Mouse (Mus musculus) kidney, postnatal 0 days (tissue): ENCODE data around the gene D430041D05Rik. TPM values are rescaled to one million over a fixed set of nuclear protein-coding genes. Genes with fewer than 3 reads are reported as not detected.
A peak's percentile ranks its signal among the peaks of the same experiment; 100 is the strongest.
"Not testable (repeated sequence)": the region's sequence is repeated elsewhere in the genome, so short reads cannot be mapped to it uniquely, and the experiment has no call there.

ENCODE experiments used
- ATAC-seq: fragments of 200-750 bp; cut with Nextera tagmentation; replicated peaks from 2 replicates; pipeline ENCODE4 v1.8.0; 2017; ENCODE audit warnings: low read depth, moderate number of reproducible peaks, moderate TSS enrichment, moderate library complexity; ENCODE audit not compliant: low FRiP score
- DNase-seq: peaks from one replicate; pipeline ENCODE4 v3.0.0-alpha.2; 2016; ENCODE audit warnings: low spot score
- H3K27ac ChIP-seq: fragments of 300-500 bp; sonication (generic); 2 replicates; pipeline ENCODE4 v1.5.1; 2014; ENCODE audit warnings: mild to moderate bottlenecking
- H3K27me3 ChIP-seq: fragments of 300-500 bp; sonication (generic); 2 replicates; pipeline ENCODE4 v1.6.1; 2014; ENCODE audit warnings: low read length, mixed read lengths; ENCODE audit not compliant: insufficient read depth
- H3K36me3 ChIP-seq: fragments of 300-500 bp; sonication (generic); 2 replicates; pipeline ENCODE4 v1.6.1; 2014; ENCODE audit warnings: low read length, mixed read lengths; ENCODE audit not compliant: insufficient read depth
- H3K4me1 ChIP-seq: fragments of 300-500 bp; sonication (generic); replicated peaks from 2 replicates; pipeline ENCODE4 v1.6.1; 2014; ENCODE audit warnings: antibody characterized with exemption, low read length, mixed read lengths; ENCODE audit not compliant: insufficient read depth
- H3K4me2 ChIP-seq: fragments of 300-500 bp; sonication (generic); 2 replicates; pipeline ENCODE4 v1.6.1; 2014; ENCODE audit warnings: mild to moderate bottlenecking, low read length, moderate library complexity, mixed read lengths
- H3K4me3 ChIP-seq: fragments of 300-500 bp; sonication (generic); replicated peaks from 2 replicates; pipeline ENCODE4 v1.5.1; 2014; ENCODE audit warnings: low read depth, low read length
- H3K9ac ChIP-seq: fragments of 300-500 bp; sonication (generic); 2 replicates; pipeline ENCODE4 v1.6.1; 2014; ENCODE audit warnings: low read depth, low read length
- H3K9me3 ChIP-seq: fragments of 300-500 bp; sonication (generic); replicated peaks from 2 replicates; pipeline ENCODE4 v1.6.1; 2016; ENCODE audit warnings: low read length, inconsistent platforms, mixed read lengths
- CTCF ChIP-seq: IDR thresholded peaks from 2 replicates; pipeline ENCODE4 v1.5.1; 2016; ENCODE audit warnings: antibody characterized with exemption, low read depth, mild to moderate bottlenecking, moderate library complexity
- WGBS: fragments of 180-500 bp; shearing (Covaris S2); extraction: QIAGEN DNeasy Blood & Tissue Kit; methylation state at CpG from one replicate; pipeline ENCODE4 v1.1.7; 2014; 5-methylcytosine and 5-hydroxymethylcytosine counted together
- polyA plus RNA-seq: library from polyadenylated mRNA; unstranded; fragments of >200 nt; fragmentation: Nextera tagmentation; extraction: Ambion mirVana; gene quantifications from 2 replicates; pipeline ENCODE4 v1.2.1, GENCODE M21; 2015

The D430041D05Rik gene
- polyA plus RNA-seq, 1 experiment from 2014 or later = 0.22 TPM

DNA sequence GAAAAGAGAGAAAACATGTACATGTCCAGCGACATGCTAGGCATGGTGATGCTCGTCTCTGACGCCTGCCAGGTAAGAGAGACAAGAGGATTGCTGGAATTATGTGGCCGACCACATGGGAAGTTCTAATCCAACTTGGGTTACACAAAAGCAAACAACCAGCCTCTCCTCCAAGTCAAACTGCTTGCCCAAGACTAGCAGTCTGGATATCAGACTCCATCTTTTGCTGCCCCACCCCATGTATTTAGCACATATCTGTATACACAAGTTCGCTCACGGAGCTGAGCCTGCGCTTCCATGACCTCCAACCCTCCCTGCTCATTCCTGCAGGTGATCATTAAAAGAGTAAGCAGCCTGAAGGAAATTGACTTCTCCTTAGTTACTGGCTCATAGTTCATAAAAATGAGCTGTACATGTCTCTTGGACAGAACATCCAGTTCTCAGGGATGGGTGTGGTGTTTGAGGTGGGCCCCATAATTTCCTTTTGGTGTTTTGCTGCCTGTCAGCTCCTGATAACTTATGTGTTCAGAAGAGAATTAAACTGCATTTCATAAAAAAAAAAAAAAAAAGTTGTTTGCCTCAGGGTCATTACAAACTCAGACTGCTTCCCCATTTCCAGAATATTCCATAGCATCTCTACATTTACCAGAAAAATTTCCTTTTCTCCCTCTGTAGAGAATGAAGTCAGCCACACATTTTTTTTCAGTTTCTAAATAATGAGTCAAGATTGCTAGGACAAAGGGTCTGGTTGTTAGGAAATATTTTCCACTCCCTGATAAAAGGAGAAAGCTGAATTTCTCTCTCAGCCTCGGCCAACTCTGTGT, 288.9 kb downstream of the D430041D05Rik start:
- Histone ChIP-seq H3K27ac (peak overlapping the region; percentile 32; the same call in 1 of the 2 replicates), H3K9me3 (no peaks in the 10 kb centered on the region), H3K4me2 (peak overlapping the region; percentile 97), H3K9ac (0 out of 2 replicates have a peak overlapping the region, but pooled peaks have one; percentile 31), H3K27me3 (no peaks in the 10 kb centered on the region), H3K4me3 (peak overlapping the region; percentile 74), H3K36me3 (no peaks in the 10 kb centered on the region), H3K4me1 (0 out of 2 replicates have a peak, but pooled peaks cover 5% of the 10 kb centered on the region)
- ATAC-seq = no peak
- 75% methylated on average over 8 of the region's 8 CpGs for WGBS
- no peak for DNase-seq
- TF ChIP-seq CTCF = no peak

DNA sequence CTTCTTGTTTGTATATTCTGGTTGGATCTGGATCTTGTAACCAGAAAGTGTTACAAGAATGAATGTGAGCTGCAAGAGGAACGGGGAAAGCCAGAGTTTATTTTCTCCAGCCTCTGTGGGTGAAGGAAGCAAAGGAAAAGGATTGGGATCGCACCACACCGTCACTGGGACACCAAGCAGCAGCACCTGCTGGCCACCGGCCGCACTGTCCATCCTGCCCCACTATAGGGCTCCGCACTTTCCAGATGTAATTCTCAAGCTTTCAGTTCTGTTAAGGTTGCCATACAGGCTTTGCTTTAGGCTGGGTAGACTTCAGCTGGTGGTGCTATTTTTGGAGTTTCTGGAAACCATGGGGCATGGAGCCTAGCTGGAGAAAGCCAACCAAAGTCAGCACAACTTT, 290.5 kb downstream of the D430041D05Rik start:
- no peak for ATAC-seq
- no peak overlapping the region for H3K27ac ChIP-seq
- no peak overlapping the region for H3K4me2 ChIP-seq
- no peaks in the 10 kb centered on the region for H3K9me3 ChIP-seq
- no peaks in the 10 kb centered on the region for H3K27me3 ChIP-seq
- DNase-seq = no peak
- 72% methylated on average over 6 of the region's 6 CpGs for WGBS
- no peak overlapping the region for H3K9ac ChIP-seq
- H3K4me1 ChIP-seq = 0 out of 2 replicates have a peak, but pooled peaks cover 5% of the 10 kb centered on the region
- no peak overlapping the region for H3K4me3 ChIP-seq
- TF ChIP-seq CTCF = peak; percentile 37; the same call in 1 of the 2 replicates
- no peaks in the 10 kb centered on the region for H3K36me3 ChIP-seq

GRCm38 (mm10) chr2:104119097-104119496, 291.7 kb downstream of the D430041D05Rik start:
- TF ChIP-seq CTCF = no peak
- no peak overlapping the region for H3K27ac ChIP-seq
- no peaks in the 10 kb centered on the region for H3K27me3 ChIP-seq
- no peak for ATAC-seq
- no peaks in the 10 kb centered on the region for H3K36me3 ChIP-seq
- H3K9ac ChIP-seq = no peak overlapping the region
- no peak overlapping the region for H3K4me2 ChIP-seq
- no peak overlapping the region for H3K4me3 ChIP-seq
- 39% methylated on average over 1 of the region's 1 CpGs for WGBS
- H3K9me3 ChIP-seq = no peaks in the 10 kb centered on the region
- DNase-seq = no peak
- 0 out of 2 replicates have a peak, but pooled peaks cover 5% of the 10 kb centered on the region for H3K4me1 ChIP-seq

DNA sequence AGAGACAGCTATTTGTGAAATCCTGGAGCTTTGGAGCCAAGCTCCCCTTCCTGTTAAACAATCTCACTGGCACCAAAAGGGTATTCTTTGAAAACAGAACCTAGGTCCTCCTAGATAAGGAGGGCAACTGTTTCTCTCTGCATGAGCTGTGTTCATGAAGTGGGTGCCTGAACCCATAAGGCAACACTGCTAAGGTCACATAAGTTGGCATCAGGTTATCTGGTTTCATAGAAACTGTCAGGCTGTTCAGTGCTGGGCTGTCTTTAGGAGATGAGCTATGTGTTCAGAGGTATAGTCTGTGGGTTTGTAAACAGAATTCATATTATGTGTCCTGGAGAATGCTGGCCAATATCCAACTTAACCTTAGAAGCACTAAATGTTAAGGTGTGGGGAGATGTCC, 293.6 kb downstream of the D430041D05Rik start:
- not testable (repeated sequence) for DNase-seq, H3K27me3 ChIP-seq, H3K4me1 ChIP-seq, H3K4me3 ChIP-seq, H3K4me2 ChIP-seq, H3K36me3 ChIP-seq, H3K9ac ChIP-seq, ATAC-seq, H3K9me3 ChIP-seq, H3K27ac ChIP-seq

DNA sequence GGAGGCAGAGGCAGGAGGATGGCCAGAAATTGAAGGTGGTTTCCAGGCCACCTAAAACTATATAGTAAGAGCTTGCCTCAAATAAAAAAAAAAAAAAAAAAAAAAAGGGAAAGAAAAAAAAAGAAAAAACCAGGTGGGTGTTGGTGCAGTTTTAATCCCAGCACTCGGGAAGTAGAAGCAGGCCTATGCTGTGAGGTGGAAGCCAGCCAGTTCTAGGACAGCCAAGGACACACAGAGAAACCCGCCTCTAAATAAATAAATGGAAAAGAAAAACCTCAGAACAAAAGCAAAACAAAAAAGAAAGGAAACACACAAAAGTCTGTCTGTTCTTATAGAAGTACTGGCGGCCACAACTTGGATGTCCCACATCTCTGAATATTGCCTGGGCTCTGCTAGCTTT, 295.9 kb downstream of the D430041D05Rik start:
- ATAC-seq = no peak
- no peak overlapping the region for H3K27ac ChIP-seq

GRCm38 (mm10) chr2:104113563-104113962, 297.2 kb downstream of the D430041D05Rik start:
- not testable (repeated sequence) for H3K4me1 ChIP-seq, H3K9ac ChIP-seq, H3K27ac ChIP-seq, H3K36me3 ChIP-seq, H3K4me2 ChIP-seq, H3K9me3 ChIP-seq, H3K27me3 ChIP-seq, ATAC-seq, DNase-seq, H3K4me3 ChIP-seq

More for the DNA sequence above, 295.9 kb downstream of the D430041D05Rik start:
- no peak for DNase-seq
- 87% methylated on average over 3 of the region's 3 CpGs for WGBS
- no peak overlapping the region for H3K4me3 ChIP-seq
- no peak overlapping the region for H3K9ac ChIP-seq
- no peaks in the 10 kb centered on the region for H3K27me3 ChIP-seq
- no peaks in the 10 kb centered on the region for H3K4me1 ChIP-seq
- no peak overlapping the region for H3K4me2 ChIP-seq
- H3K9me3 ChIP-seq = no peaks in the 10 kb centered on the region
- H3K36me3 ChIP-seq = no peaks in the 10 kb centered on the region
- TF ChIP-seq CTCF = no peak

DNA sequence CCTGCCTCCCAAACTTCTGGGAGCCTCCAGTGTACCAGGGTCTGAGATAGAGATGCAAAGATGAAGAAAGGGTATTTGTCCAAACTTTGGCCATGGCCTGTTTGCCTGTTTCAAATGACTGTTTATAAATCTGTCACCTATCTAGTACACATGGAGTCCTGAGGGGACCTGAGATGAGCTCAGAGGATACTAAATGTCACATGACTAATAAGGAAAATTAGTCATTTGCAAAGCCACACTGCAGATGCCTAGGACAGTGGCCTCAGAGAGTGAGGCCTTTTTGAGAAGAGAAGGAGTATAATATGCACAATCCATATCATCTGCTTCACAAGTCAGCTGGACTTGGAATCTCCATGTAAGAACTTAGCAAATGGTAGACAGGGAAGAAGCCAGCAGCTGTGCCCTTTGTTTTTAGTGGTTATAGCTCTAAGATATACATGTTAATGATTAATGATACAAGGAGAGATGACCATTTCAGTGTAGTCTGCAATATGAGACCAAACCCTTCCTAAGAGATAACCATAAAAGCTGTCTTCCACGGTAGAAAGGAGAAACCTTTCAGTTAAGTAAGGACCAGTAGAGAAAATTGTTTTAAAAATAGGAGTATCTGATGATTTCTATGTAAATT, 299.5 kb downstream of the D430041D05Rik start:
- H3K9ac ChIP-seq, ATAC-seq, H3K4me2 ChIP-seq, H3K27me3 ChIP-seq, H3K4me1 ChIP-seq, H3K9me3 ChIP-seq, DNase-seq, H3K27ac ChIP-seq, H3K4me3 ChIP-seq, H3K36me3 ChIP-seq: not testable (repeated sequence)
- WGBS = no CpG with 5 or more reads among the region's 1 CpGs
